Mouse (Mus musculus): ENCODE measurements around the gene Otud5. TPM values are rescaled to one million over a fixed set of nuclear protein-coding genes. Genes with fewer than 3 reads are reported as not detected.
A peak's percentile ranks its signal among the peaks of the same experiment; 100 is the strongest.

Otud5 gene
- polyA plus RNA-seq, 1 experiment = 32.0 TPM

DNA sequence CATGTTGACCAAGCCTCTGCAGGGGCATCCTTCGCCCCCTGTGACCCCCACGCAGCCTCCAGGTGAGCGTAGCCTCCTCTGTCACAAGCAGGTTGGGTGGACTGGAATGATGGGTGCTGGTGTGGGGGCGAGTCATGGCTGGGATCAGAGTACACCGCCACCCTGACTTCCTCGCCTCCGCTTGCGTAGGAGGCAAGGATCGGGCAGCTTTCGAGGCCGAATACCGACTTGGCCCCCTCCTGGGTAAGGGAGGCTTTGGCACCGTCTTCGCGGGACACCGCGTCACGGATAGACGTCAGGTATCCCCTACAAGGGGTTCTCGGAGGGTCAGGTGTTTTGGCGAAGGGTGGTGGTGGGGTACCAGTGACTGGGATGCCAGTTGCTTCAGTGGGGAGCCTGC, 37.3 kb downstream of the Otud5 start:
- H3K36me3 ChIP-seq (ENCODE audit: control insufficient read depth, insufficient read depth) = no peaks in the 10 kb centered on the region
- no peaks in the 10 kb centered on the region for H3K79me3 ChIP-seq (ENCODE audit: low read depth)
- H3K4me3 ChIP-seq (ENCODE audit: insufficient read depth, poor library complexity, severe bottlenecking) = peak overlapping the region; percentile 23
- H3ac ChIP-seq (ENCODE audit: control insufficient read depth, insufficient read length, low read depth) = peak overlapping the region; percentile 74
- H3K79me2 ChIP-seq (ENCODE audit: control insufficient read depth, insufficient read depth) = no peaks in the 10 kb centered on the region
- H3K27me3 ChIP-seq (ENCODE audit: control insufficient read depth, insufficient read depth, insufficient read length) = no peaks in the 10 kb centered on the region
- TF ChIP-seq USF1 (IDR thresholded peaks at IDR 0.05; ENCODE audit: low read depth) = no peak
- no peak for TF ChIP-seq MYOG (IDR thresholded peaks at IDR 0.05; ENCODE audit: control insufficient read depth, extremely low read depth, insufficient read length)
- no peak for TF ChIP-seq FOSL1 (IDR thresholded peaks at IDR 0.05; ENCODE audit: insufficient read depth, low read length, poor library complexity, severe bottlenecking)
- no peak for TF ChIP-seq MYOD1 (IDR thresholded peaks at IDR 0.05; ENCODE audit: control insufficient read depth, insufficient read length, low read depth)
- TF ChIP-seq CTCF (IDR thresholded peaks at IDR 0.05; ENCODE audit: control insufficient read depth, insufficient read depth, insufficient read length) = no peak
- TF ChIP-seq CEBPB (IDR thresholded peaks at IDR 0.05; ENCODE audit: low read depth) = no peak
- no peak for TF ChIP-seq MAX (IDR thresholded peaks at IDR 0.05)

DNA sequence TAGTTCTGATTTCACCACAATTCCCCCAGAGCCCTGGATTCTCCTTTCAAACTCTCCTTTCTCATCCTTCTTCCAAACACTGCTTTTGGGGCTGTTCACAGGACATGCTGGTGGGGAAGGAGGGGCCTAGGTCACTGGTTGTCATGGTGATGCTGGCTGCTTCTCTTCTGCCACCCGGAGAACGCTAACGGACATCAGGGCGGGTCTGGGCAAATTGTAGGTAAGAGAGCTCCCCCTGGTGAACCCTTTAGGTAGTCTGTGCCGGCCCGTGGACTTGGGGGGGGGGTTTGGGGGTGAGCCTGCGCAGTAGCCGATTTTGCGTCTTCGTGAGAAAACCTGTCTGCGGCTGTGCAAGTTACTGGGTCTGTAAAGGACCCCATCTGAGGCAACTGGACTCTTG, 38.7 kb downstream of the Otud5 start:
- peaks cover 7% of the 10 kb centered on the region for H3K79me2 ChIP-seq (ENCODE audit: control insufficient read depth, insufficient read depth)
- H3ac ChIP-seq (ENCODE audit: control insufficient read depth, insufficient read length, low read depth) = no peak overlapping the region
- TF ChIP-seq FOSL1 (IDR thresholded peaks at IDR 0.05; ENCODE audit: insufficient read depth, low read length, poor library complexity, severe bottlenecking) = no peak
- TF ChIP-seq USF1 (IDR thresholded peaks at IDR 0.05; ENCODE audit: low read depth) = no peak
- no peak for TF ChIP-seq MYOD1 (IDR thresholded peaks at IDR 0.05; ENCODE audit: control insufficient read depth, insufficient read length, low read depth)
- no peak for TF ChIP-seq CEBPB (IDR thresholded peaks at IDR 0.05; ENCODE audit: low read depth)
- no peak for TF ChIP-seq CTCF (IDR thresholded peaks at IDR 0.05; ENCODE audit: control insufficient read depth, insufficient read depth, insufficient read length)
- TF ChIP-seq MYOG (IDR thresholded peaks at IDR 0.05; ENCODE audit: control insufficient read depth, extremely low read depth, insufficient read length) = no peak
- TF ChIP-seq MAX (IDR thresholded peaks at IDR 0.05) = no peak
- H3K27me3 ChIP-seq (ENCODE audit: control insufficient read depth, insufficient read depth, insufficient read length) = no peaks in the 10 kb centered on the region
- no peaks in the 10 kb centered on the region for H3K36me3 ChIP-seq (ENCODE audit: control insufficient read depth, insufficient read depth)
- no peak overlapping the region for H3K4me3 ChIP-seq (ENCODE audit: insufficient read depth, poor library complexity, severe bottlenecking)
- H3K79me3 ChIP-seq (ENCODE audit: low read depth) = peaks cover 4% of the 10 kb centered on the region

DNA sequence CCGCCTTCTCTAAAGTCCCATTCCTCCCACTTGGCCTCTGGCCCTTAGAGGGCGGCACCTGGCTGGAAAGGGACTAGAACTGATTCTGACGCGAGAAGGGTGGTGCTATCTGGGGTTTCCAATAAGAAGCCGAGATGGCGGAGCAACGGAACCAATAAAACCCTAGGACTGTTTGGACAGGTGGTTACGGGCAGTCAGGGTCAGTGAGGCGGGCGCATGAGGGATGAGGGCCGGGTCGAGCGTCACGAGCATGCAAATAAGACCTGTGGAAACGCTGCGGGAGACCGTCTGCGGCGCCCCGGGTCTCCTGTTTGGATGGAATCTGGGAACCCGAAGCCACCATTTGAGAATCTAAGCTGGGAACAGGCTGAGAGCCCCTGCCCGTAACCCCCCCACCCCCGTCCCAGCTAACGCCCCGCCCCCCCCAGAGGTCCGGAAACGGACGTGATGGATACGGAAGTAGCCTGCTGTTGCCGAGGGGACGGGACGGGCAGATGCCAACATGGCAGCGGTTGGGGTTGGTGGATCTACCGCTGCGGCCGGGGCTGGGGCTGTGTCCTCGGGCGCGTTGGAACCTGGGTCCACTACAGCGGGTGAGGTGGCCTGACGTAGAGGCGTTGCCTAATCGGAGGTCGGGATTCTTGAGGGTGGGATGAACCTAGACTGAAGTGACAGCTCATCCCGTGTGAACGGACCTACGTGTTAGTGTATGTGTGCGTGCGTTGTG, 42.8 kb downstream of the Otud5 start, which contains the start of gene Slc35a2:
Gene Slc35a2, plus strand, starts transcription at position 188 of the 727 bp plus-strand sequence.
- H3K27me3 ChIP-seq (ENCODE audit: control insufficient read depth, insufficient read depth, insufficient read length) = no peaks in the 10 kb centered on the region
- TF ChIP-seq CEBPB (IDR thresholded peaks at IDR 0.05; ENCODE audit: low read depth) (no peak), USF1 (IDR thresholded peaks at IDR 0.05; ENCODE audit: low read depth) (no peak), MAX (IDR thresholded peaks at IDR 0.05) (no peak), MYOG (IDR thresholded peaks at IDR 0.05; ENCODE audit: control insufficient read depth, extremely low read depth, insufficient read length) (no peak), MYOD1 (IDR thresholded peaks at IDR 0.05; ENCODE audit: control insufficient read depth, insufficient read length, low read depth) (no peak), FOSL1 (IDR thresholded peaks at IDR 0.05; ENCODE audit: insufficient read depth, low read length, poor library complexity, severe bottlenecking) (no peak), CTCF (IDR thresholded peaks at IDR 0.05; ENCODE audit: control insufficient read depth, insufficient read depth, insufficient read length) (no peak)

DNA sequence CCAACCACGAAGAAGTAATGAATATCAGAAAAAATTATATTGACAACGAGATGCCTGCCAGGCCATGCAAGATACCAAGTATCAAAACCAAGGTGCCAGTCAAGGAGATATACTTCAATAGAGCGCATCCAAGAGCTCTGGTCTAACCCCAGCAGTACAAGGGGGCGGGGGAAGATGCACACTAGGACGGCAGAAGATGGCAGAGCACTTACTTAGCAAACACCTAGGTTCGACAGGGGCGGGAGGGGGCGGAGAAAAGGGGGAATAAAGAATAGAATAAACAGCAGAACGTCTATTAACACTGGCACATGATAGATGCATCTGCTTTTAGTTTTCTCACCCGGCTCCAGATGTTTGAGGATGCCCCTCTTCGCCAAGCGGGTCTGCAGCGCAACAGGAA, 57.0 kb downstream of the Otud5 start:
- peak overlapping the region; percentile 38 for H3ac ChIP-seq (ENCODE audit: control insufficient read depth, insufficient read length, low read depth)

More for the DNA sequence above, 42.8 kb downstream of the Otud5 start, which contains the start of gene Slc35a2:
- peaks cover 8% of the 10 kb centered on the region for H3K79me3 ChIP-seq (ENCODE audit: low read depth)
- peak within 1 kb of the TSS; percentile 44 for H3K4me3 ChIP-seq (ENCODE audit: insufficient read depth, poor library complexity, severe bottlenecking)
- peaks cover 24% of the 10 kb centered on the region for H3K79me2 ChIP-seq (ENCODE audit: control insufficient read depth, insufficient read depth)
- no peaks in the 10 kb centered on the region for H3K36me3 ChIP-seq (ENCODE audit: control insufficient read depth, insufficient read depth)
- H3ac ChIP-seq (ENCODE audit: control insufficient read depth, insufficient read length, low read depth) = peak within 1 kb of the TSS; percentile 71

DNA sequence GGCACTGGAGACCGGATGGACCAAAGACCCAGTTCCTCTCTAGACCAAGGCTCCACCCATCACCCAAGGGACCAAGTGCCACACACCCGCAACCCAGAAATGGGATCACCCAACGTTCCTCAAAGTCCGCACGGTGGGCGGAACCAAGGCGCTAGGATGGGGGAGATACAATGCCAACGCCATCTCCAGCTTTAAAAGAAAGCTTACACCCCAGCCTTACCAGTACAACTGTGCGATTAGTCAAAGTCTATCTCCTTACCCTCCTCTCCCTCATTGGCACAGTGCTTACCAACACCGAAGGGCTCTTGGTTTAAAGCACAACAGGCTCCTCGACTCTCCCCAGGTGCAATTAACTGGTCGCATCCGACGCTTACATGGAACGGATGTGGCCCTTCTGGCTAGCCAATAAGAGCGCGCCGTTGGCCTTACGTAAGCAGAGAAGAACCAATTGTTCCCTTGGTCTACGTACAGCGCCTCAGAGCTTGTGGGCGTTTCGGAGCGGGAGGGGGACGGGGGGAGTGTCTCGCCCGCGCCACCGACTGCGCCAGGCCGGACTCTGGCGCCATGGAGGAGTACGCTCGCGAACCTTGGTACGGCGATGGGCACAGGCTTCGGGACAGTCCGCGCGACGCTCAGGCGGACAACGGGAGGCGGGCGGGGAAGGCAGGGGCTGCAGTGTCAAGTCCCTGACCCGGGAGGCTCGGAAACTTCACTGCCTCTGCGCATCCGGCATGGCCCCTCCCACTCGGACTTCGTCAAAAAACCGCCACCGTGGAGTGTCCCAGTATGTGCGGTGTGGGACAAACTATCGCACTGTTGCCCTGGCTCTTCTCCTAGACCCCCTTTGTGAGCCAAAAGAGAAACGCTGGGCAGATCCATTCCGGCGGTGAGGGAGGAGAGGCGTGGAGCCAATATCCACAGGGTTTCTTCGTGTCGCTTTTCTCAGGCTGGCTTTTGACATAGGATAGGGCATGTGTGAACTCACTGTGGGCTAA, 58.0 kb downstream of the Otud5 start, which contains the start of the genes Pqbp1 and Timm17b:
Gene Pqbp1, minus strand, starts transcription at position 390 of the 995 bp plus-strand sequence.
Gene Timm17b, plus strand, starts transcription at position 478 of the 995 bp plus-strand sequence.
- H3K79me2 ChIP-seq (ENCODE audit: control insufficient read depth, insufficient read depth) = peaks cover 12% of the 10 kb centered on the region
- H3ac ChIP-seq (ENCODE audit: control insufficient read depth, insufficient read length, low read depth) = peak within 1 kb of the TSS; percentile 94
- peaks cover 11% of the 10 kb centered on the region for H3K36me3 ChIP-seq (ENCODE audit: control insufficient read depth, insufficient read depth)
- H3K4me3 ChIP-seq (ENCODE audit: insufficient read depth, poor library complexity, severe bottlenecking) = peak within 1 kb of the TSS; percentile 50
- peaks cover 3% of the 10 kb centered on the region for H3K79me3 ChIP-seq (ENCODE audit: low read depth)
- TF ChIP-seq FOSL1 (IDR thresholded peaks at IDR 0.05; ENCODE audit: insufficient read depth, low read length, poor library complexity, severe bottlenecking) = no peak
- no peak for TF ChIP-seq MYOD1 (IDR thresholded peaks at IDR 0.05; ENCODE audit: control insufficient read depth, insufficient read length, low read depth)
- no peak for TF ChIP-seq USF1 (IDR thresholded peaks at IDR 0.05; ENCODE audit: low read depth)
- peak; percentile 11 for TF ChIP-seq MAX (IDR thresholded peaks at IDR 0.05)
- no peaks in the 10 kb centered on the region for H3K27me3 ChIP-seq (ENCODE audit: control insufficient read depth, insufficient read depth, insufficient read length)

More for the DNA sequence above, 57.0 kb downstream of the Otud5 start:
- H3K27me3 ChIP-seq (ENCODE audit: control insufficient read depth, insufficient read depth, insufficient read length) = no peaks in the 10 kb centered on the region
- peaks cover 3% of the 10 kb centered on the region for H3K79me3 ChIP-seq (ENCODE audit: low read depth)
- peaks cover 12% of the 10 kb centered on the region for H3K79me2 ChIP-seq (ENCODE audit: control insufficient read depth, insufficient read depth)
- peaks cover 11% of the 10 kb centered on the region for H3K36me3 ChIP-seq (ENCODE audit: control insufficient read depth, insufficient read depth)
- peak overlapping the region; percentile 50 for H3K4me3 ChIP-seq (ENCODE audit: insufficient read depth, poor library complexity, severe bottlenecking)
- TF ChIP-seq MAX (IDR thresholded peaks at IDR 0.05) (no peak), FOSL1 (IDR thresholded peaks at IDR 0.05; ENCODE audit: insufficient read depth, low read length, poor library complexity, severe bottlenecking) (no peak), CTCF (IDR thresholded peaks at IDR 0.05; ENCODE audit: control insufficient read depth, insufficient read depth, insufficient read length) (no peak), USF1 (IDR thresholded peaks at IDR 0.05; ENCODE audit: low read depth) (no peak), MYOG (IDR thresholded peaks at IDR 0.05; ENCODE audit: control insufficient read depth, extremely low read depth, insufficient read length) (no peak), MYOD1 (IDR thresholded peaks at IDR 0.05; ENCODE audit: control insufficient read depth, insufficient read length, low read depth) (no peak)
